Mouse (Mus musculus) regulatory T cell (primary cell): Measurements from ENCODE around the gene Atp5s.

ENCODE experiments used
- in situ Hi-C: fragments of 300-600 bp; cut with MboI, MseI; formaldehyde crosslinking; loops from one replicate; pipeline ENCODE4 v1.15.1; 2025; ENCODE audit warnings: high pct_unique_total_duplicates

Atp5s gene

GRCm38 (mm10) chr12:69777341-69777730 lies 52.6 kb downstream of the Atp5s start:
- in situ Hi-C loops: no loop called here

GRCm38 (mm10) chr12:69777957-69778356 lies 53.2 kb downstream of the Atp5s start:
- in situ Hi-C loops: no loop called here

- in situ Hi-C loops: loop anchor here (5.0 kb wide), 1 partner anchor 56 kb away; no protein-coding TSS in a partner anchor
Measured at GRCm38 (mm10) chr12:69781480-69781879, 56.7 kb downstream of the Atp5s start.

- in situ Hi-C loops: loop anchor here (5.0 kb wide), 1 partner anchor 55 kb away; no protein-coding TSS in a partner anchor
Measured at GRCm38 (mm10) chr12:69781935-69782650, 57.3 kb downstream of the Atp5s start.

- in situ Hi-C loops: loop anchor here (5.0 kb wide), 1 partner anchor 54 kb away; no protein-coding TSS in a partner anchor
Measured at GRCm38 (mm10) chr12:69783247-69784025, 58.7 kb downstream of the Atp5s start.

- in situ Hi-C loops: no loop called here
Measured at GRCm38 (mm10) chr12:69785471-69785870, 60.7 kb downstream of the Atp5s start.

- in situ Hi-C loops: no loop called here
Measured at GRCm38 (mm10) chr12:69788380-69788779, 63.6 kb downstream of the Atp5s start.

GRCm38 (mm10) chr12:69789766-69790529 lies 65.2 kb downstream of the Atp5s start:
- in situ Hi-C loops: no loop called here

GRCm38 (mm10) chr12:69790530-69791505 lies 66.1 kb downstream of the Atp5s start, which contains the start of gene Cdkl1:
Gene Cdkl1 (minus strand): TSS chr12:69791267.
- in situ Hi-C loops: no loop called here
